Mouse (Mus musculus) adipocyte (in vitro differentiated cells): ENCODE results near the gene Col7a1.

Experiments used
- DNase-seq: peaks from one replicate; pipeline ENCODE4 v3.0.0-alpha.2; 2016; ENCODE audit warnings: low spot score

The Col7a1 gene

DNA sequence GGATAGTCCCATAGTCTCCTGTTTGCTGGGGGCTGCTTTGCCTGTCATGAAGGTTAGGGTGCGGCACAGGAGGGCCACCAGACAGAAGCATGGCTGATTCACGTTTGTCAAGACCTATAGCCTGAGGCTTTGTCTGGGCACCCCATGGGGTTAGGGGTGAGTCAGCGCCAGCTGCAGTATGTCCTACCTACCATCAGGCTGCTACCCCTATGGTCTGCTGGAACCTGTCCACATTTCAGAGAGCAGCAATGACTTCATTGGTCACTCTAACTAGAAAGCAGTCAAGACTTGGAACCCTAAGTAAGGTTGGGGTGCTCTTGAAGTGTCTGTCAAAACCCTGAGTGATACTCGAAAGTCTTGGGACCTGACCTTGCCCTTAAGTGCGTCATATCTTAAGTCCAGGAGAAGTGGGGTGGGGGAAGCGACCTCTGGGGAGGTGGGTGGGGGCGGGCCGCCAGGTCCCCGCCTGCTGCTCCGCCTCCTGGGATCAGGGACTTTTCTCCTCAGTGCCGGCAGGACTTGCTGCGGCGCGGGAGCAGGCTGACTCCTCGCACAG, at the start of gene Col7a1:
TSS of gene Col7a1 (plus strand) at position 506 of the 556 bp plus-strand sequence.
- no peak for DNase-seq

GRCm38 (mm10) chr9:108912308-108912707, 41.1 kb upstream of the Col7a1 start:
- no peak for DNase-seq

DNA sequence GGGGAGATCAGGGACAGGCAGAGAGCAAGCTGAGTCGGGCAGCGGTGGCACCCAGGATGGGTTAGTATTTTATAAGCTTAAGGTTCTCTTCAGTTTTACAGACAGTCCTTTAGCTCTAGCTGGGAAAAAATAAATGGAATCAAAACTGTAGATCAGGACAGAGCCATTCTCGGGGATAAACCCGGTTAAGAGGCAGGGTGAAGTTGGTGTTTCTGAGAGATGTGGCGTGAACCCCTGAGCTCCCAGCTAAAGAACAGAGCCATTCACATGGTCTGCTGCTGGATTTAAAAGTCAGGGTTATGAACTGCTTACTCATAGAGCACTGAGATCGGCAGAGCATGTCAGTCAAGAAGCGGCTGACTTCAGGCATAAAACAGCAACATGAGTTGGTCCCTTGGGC, 40.2 kb upstream of the Col7a1 start:
- no peak for DNase-seq

- no peak for DNase-seq
Measured at GRCm38 (mm10) chr9:108913621-108914020, 39.8 kb upstream of the Col7a1 start.

- DNase-seq, result peak; percentile 58
Measured at GRCm38 (mm10) chr9:108914491-108914890, 38.9 kb upstream of the Col7a1 start, which contains the start of gene Tmem89. Gene Tmem89, plus strand, starts transcription at chr9:108914619.

GRCm38 (mm10) chr9:108925897-108926296, 27.5 kb upstream of the Col7a1 start:
- DNase-seq, result peak; percentile 21

DNA sequence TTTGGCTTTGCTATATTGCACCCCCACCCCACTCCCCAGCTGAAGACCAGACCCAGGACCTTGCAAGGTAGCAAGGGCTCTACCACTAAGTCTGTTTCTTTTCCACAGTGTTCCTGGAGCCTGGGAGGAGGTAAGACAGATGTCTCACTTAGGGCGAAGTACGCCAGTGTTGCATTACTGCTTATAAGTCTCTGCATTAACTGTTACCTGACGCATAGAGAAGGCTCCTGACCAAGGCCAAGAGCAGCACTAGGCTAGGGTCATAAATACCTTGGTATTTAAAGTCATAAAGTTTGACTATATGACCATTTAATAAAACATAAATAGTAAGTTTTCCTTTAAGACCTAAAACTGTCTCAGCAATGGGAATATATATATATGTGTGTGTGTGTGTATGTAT, 25.0 kb upstream of the Col7a1 start:
- DNase-seq, result no peak

- DNase-seq, result no peak
Measured at GRCm38 (mm10) chr9:108935991-108936390, 17.4 kb upstream of the Col7a1 start.

DNA sequence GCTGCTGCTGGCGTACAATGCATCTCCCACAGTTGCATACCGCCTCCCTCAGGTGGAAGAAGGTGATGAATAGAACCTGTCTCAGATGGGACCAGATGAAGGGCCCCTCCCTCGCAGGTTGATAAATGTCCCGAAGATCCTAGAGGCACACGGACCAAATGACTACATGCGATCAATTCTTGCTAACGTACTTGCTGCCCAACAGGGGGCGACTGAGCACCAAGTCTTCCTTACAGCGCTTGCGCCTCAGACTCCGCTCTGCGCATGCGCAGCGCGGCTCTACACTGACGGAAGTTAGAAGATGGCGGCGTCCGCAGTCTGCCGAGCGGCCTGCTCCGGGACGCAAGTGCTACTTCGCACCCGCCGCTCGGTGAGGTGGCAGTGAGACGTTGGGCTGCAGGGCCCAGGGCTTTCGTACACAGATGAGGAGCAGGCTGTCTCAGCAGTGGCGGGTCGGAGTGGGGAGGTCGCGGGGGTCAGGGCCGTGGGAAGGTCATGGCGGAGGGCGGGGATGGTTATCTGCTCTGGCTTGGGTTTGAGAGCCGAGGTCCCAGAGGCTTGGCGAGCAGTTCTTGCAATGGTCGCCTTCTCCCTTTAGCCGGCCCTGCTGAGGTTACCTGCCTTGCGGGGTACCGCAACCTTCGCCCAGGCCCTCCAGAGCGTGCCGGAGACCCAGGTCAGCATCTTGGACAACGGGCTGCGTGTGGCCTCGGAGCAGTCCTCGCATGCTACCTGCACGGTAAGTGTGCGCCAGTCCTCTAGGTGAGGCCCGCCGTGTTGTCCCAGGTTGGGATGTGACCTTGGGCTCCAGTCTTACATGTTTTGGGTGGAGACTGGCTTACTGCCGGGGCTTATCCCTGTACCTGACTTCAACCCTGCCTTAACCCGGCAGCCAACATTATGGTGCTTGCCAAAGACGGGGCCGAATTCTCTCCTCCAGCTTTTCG, 16.7 kb upstream of the Col7a1 start, which contains the start of gene Uqcrc1:
TSS of gene Uqcrc1 (plus strand) at position 216 of the 947 bp plus-strand sequence.
- DNase-seq, result peak; percentile 97

DNA sequence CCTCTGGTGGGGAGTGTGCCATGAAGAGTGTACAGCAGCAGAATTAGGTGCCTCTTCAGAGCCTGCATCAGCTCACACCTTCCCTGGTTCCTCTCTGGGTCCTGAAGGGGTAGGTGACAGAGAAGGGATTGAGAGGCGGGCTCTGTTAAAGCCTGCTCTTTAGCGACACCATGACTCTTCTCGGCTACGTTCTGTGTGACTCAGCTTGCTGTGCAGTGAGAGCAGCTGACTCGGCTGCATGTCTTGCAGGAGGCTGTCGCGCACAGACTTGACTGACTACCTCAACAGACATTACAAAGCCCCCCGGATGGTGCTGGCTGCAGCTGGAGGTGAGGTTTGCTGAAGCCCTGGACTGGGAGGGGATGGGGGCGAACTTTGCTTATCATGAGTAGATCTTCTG, 8.3 kb upstream of the Col7a1 start:
- DNase-seq, result no peak

DNA sequence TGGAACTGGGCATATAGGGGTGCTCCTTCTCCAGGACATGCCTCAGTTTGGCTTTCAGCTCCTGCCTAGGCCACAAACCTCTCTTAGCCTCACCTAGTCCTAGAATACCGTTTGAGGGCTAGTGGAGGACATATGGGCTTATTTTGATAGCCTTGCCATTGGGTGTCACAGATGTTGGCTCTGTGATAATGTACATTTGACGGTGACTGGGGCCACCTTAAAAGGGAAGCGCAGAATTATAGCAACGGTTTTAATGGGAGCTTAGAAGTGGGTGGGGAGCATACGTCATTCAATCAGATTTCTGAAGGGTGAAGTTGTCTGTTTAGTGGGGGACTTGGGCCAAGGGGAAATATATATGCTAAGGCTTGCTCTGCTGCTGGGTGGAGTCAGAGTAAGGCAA, 7.8 kb upstream of the Col7a1 start:
- DNase-seq, result no peak

DNA sequence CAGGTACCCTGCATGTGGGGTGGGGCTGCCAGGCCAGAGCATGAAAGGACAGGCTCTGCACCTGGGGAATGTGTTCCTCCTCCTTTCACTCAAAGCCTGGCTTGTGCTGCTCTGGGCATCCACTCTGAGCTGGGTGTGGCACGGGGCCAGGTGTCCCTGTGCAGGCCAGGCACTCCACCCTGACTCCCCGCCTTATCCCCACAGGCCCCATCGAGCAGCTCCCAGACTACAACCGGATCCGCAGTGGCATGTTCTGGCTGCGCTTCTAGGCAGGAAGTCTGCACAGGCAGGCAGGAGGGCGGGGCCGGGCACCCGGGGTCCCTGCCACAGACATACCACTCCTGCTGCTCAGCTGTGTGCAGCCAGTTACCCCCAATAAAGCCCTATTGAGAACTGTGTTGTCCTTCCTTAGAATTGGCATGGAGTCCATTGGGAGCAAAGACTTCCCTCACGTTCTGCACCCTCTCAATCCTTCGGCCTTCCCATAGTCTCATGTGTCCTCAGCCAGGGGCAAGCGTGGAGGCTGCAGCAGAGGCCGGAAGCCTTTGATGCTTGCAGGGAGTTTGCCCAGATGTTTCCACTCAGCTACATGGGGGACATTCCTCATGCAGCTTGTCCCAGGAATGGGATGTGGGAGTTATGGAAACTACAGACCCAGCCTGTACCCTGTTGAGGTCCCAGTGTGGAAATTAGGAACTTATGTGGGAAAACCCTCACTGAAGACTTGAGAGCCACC, 4.0 kb upstream of the Col7a1 start:
- DNase-seq, result no peak

DNA sequence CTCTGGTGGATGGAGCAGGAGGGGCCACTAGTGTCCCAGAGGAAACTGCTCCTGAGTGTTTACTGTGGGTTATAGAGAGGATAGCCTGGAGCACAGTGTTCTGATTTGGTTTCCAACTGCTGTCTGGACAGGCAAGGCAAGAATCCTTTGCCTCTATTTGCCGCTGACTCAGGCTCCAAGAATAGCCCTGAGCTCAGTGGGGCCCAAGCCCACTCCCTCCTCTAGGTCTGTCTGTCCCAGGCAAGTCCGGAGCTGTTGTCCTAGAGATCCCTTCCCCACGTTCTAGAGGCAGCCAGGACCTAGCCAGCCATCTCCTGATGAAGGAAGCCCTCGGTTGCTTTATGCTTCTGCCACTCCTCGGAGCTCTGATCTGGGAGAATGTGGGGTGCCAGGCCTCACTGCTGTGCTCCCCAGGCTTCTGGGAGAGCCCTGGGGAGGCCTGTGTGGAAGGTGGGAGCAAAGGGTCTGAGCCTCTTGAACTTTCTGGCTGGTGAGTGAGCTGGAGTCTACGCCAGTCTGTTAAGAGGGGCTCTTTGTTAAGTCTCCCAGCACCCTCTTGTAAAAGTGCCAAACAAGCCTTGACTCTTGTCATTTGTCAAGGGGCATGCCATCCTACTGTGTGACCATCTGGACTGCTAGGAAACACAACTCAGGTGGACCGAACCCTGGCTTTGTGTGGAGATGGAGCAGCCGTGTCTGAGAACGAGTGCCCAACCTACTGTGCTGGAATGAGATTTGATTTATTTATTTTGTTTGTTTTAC, 3.2 kb upstream of the Col7a1 start:
- no peak for DNase-seq

DNA sequence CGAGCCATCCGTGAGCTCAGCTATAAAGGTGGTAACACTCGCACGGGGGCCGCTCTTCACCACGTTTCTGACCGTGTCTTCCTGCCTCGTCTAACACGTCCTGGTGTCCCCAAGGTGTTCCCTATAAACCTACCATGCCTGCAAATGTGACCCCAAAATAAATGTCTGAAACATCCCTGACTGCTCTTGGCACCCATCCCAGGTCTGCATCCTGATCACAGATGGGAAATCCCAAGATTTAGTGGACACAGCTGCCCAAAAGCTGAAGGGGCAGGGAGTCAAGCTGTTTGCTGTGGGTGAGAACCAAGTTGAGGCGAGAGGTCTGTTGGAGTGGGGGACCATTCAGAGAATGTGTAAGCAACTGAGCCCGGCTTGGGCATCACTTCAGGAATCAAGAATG, 1.9 kb downstream of the Col7a1 start:
- DNase-seq, result no peak

GRCm38 (mm10) chr9:108955846-108956245, 2.5 kb downstream of the Col7a1 start:
- no peak for DNase-seq

- DNase-seq, result no peak
Measured at GRCm38 (mm10) chr9:108963577-108963976, 10.2 kb downstream of the Col7a1 start.

- DNase-seq, result no peak
Measured at GRCm38 (mm10) chr9:108964338-108964737, 11.0 kb downstream of the Col7a1 start.

DNA sequence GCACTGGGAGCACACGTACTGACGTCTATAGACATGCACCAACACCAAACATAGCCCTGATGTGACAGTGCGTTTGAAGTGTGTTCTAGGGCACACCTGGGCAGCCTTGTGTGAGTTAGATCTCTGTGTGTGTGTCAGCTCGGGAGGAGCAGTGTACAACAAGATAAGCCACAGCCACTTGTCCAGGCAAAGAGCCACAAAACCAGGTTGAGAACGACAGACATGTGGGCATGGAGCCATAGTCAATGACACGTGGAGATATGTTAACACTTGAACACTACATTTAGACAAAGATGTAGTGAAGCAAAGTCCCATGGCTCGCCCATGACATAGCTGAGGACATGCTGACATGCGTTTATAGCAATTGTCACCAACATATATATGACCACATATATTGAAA, 17.2 kb downstream of the Col7a1 start:
- no peak for DNase-seq

DNA sequence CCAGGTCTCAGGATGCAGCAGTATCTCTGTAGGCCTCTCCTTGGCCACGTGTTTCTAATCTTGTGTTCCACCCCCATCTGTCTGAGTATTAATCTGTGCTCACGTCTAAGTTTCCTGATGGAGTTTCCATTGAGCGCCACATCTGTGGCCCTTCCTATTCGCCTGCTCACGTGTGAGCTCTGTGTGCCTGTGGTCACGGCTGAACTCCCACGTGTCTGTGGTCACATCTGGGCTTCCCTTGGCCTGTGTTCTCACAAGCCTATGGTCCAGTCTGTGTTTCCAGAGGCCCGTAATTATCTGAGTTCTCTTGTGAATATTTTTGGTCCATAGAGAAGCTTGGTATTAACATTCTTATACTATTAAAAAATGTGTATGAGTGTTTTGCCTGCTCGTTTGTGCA, 23.1 kb downstream of the Col7a1 start:
- DNase-seq, result no peak

DNA sequence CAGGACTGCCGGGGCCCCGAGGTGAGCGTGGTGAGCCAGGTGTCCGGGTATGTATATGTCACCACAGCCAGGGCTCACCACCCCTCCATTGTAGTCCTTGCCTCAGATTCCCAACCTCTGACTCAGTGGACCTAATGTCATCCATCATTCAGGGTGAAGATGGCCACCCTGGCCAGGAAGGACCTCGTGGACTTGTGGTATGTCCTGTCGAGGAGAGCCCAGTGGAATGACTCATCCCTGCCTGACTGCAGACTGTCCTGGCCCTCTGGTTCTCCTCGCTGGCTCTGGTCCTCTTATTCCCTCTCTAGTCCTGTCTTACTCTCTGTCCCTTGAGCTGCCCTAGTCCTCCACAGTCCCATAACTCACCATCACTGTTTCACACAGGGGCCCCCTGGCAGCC, 24.6 kb downstream of the Col7a1 start:
- DNase-seq, result no peak

GRCm38 (mm10) chr9:108982498-108982897, 29.1 kb downstream of the Col7a1 start:
- DNase-seq, result no peak

- DNase-seq, result no peak
Measured at GRCm38 (mm10) chr9:108983209-108983608, 29.8 kb downstream of the Col7a1 start.
